Mouse (Mus musculus) T-cell, adult 2 months (primary cell): Measurements from ENCODE around the gene Nfatc4.

Source experiments
- DNase-seq: peaks from one replicate; pipeline ENCODE4 v3.0.0; 2022; ENCODE audit warnings: low spot score

Gene Nfatc4

GRCm38 (mm10) chr14:55854406-55855100, 31.6 kb downstream of the Nfatc4 start:
- DNase-seq: no peak

GRCm38 (mm10) chr14:55855101-55855561, 32.2 kb downstream of the Nfatc4 start:
- DNase-seq: no peak

- no peak for DNase-seq
These were observed 34.6 kb downstream of the Nfatc4 start for GRCm38 (mm10) chr14:55857588-55857987.

GRCm38 (mm10) chr14:55862186-55862585, 39.2 kb downstream of the Nfatc4 start:
- DNase-seq: no peak

- DNase-seq: no peak
These were observed 40.0 kb downstream of the Nfatc4 start for GRCm38 (mm10) chr14:55862970-55863369.

- DNase-seq: peak; percentile 65
These were observed 40.8 kb downstream of the Nfatc4 start for GRCm38 (mm10) chr14:55863773-55864172.

GRCm38 (mm10) chr14:55866962-55867361, 44.0 kb downstream of the Nfatc4 start:
- DNase-seq: no peak

- no peak for DNase-seq
These were observed 45.5 kb downstream of the Nfatc4 start for GRCm38 (mm10) chr14:55868230-55869026.

GRCm38 (mm10) chr14:55869538-55869937, 46.6 kb downstream of the Nfatc4 start:
- no peak for DNase-seq

- no peak for DNase-seq
These were observed 49.1 kb downstream of the Nfatc4 start for GRCm38 (mm10) chr14:55872039-55872438.

GRCm38 (mm10) chr14:55872551-55872950, 49.6 kb downstream of the Nfatc4 start:
- DNase-seq: no peak

GRCm38 (mm10) chr14:55873242-55873713, 50.3 kb downstream of the Nfatc4 start:
- no peak for DNase-seq

- peak; percentile 75 for DNase-seq
These were observed 51.1 kb downstream of the Nfatc4 start for GRCm38 (mm10) chr14:55873714-55874683.

GRCm38 (mm10) chr14:55877469-55878315, 54.7 kb downstream of the Nfatc4 start:
- no peak for DNase-seq

GRCm38 (mm10) chr14:55878316-55878940, 55.5 kb downstream of the Nfatc4 start:
- no peak for DNase-seq

GRCm38 (mm10) chr14:55879623-55880022, 56.7 kb downstream of the Nfatc4 start:
- peak; percentile 76 for DNase-seq

- no peak for DNase-seq
These were observed 58.0 kb downstream of the Nfatc4 start for GRCm38 (mm10) chr14:55880982-55881381.

GRCm38 (mm10) chr14:55882171-55882641, 59.3 kb downstream of the Nfatc4 start:
- DNase-seq: peak; percentile 55

GRCm38 (mm10) chr14:55883149-55883661, 60.3 kb downstream of the Nfatc4 start:
- no peak for DNase-seq
